Mouse (Mus musculus): Measurements from ENCODE around the gene Agbl4. TPM values are rescaled to one million over a fixed set of nuclear protein-coding genes. Genes with fewer than 3 reads are reported as not detected.

Gene Agbl4
- polyA plus RNA-seq, 1 experiment: not detected

- TF ChIP-seq GATA1 (IDR thresholded peaks at IDR 0.05; ENCODE audit: low read length): no peak
Observed at GRCm38 (mm10) chr4:111136217-111137147, 739.0 kb downstream of the Agbl4 start.

GRCm38 (mm10) chr4:111147748-111148147 lies 750.3 kb downstream of the Agbl4 start:
- no peak for TF ChIP-seq GATA1 (IDR thresholded peaks at IDR 0.05; ENCODE audit: low read length)

- TF ChIP-seq GATA1 (IDR thresholded peaks at IDR 0.05; ENCODE audit: low read length): no peak
Observed at GRCm38 (mm10) chr4:111155859-111156258, 758.4 kb downstream of the Agbl4 start.

GRCm38 (mm10) chr4:111181478-111181877 lies 784.0 kb downstream of the Agbl4 start:
- TF ChIP-seq GATA1 (IDR thresholded peaks at IDR 0.05; ENCODE audit: low read length): no peak

GRCm38 (mm10) chr4:111200100-111200499 lies 802.6 kb downstream of the Agbl4 start:
- no peak for TF ChIP-seq GATA1 (IDR thresholded peaks at IDR 0.05; ENCODE audit: low read length)

- no peak for TF ChIP-seq GATA1 (IDR thresholded peaks at IDR 0.05; ENCODE audit: low read length)
Observed at GRCm38 (mm10) chr4:111215191-111215762, 817.8 kb downstream of the Agbl4 start.

GRCm38 (mm10) chr4:111233849-111234248 lies 836.4 kb downstream of the Agbl4 start:
- no peak for TF ChIP-seq GATA1 (IDR thresholded peaks at IDR 0.05; ENCODE audit: low read length)

GRCm38 (mm10) chr4:111251917-111252316 lies 854.5 kb downstream of the Agbl4 start:
- TF ChIP-seq GATA1 (IDR thresholded peaks at IDR 0.05; ENCODE audit: low read length): no peak

GRCm38 (mm10) chr4:111255499-111255898 lies 858.0 kb downstream of the Agbl4 start:
- TF ChIP-seq GATA1 (IDR thresholded peaks at IDR 0.05; ENCODE audit: low read length): no peak

- TF ChIP-seq GATA1 (IDR thresholded peaks at IDR 0.05; ENCODE audit: low read length): no peak
Observed at GRCm38 (mm10) chr4:111256931-111257330, 859.5 kb downstream of the Agbl4 start.

- TF ChIP-seq GATA1 (IDR thresholded peaks at IDR 0.05; ENCODE audit: low read length): no peak
Observed at GRCm38 (mm10) chr4:111280936-111281335, 883.5 kb downstream of the Agbl4 start.

- TF ChIP-seq GATA1 (IDR thresholded peaks at IDR 0.05; ENCODE audit: low read length): no peak
Observed at GRCm38 (mm10) chr4:111281836-111282235, 884.4 kb downstream of the Agbl4 start.

GRCm38 (mm10) chr4:111284625-111285024 lies 887.2 kb downstream of the Agbl4 start:
- no peak for TF ChIP-seq GATA1 (IDR thresholded peaks at IDR 0.05; ENCODE audit: low read length)

- TF ChIP-seq GATA1 (IDR thresholded peaks at IDR 0.05; ENCODE audit: low read length): no peak
Observed at GRCm38 (mm10) chr4:111294528-111295241, 897.2 kb downstream of the Agbl4 start.

- no peak for TF ChIP-seq GATA1 (IDR thresholded peaks at IDR 0.05; ENCODE audit: low read length)
Observed at GRCm38 (mm10) chr4:111306518-111306917, 909.1 kb downstream of the Agbl4 start.

- TF ChIP-seq GATA1 (IDR thresholded peaks at IDR 0.05; ENCODE audit: low read length): no peak
Observed at GRCm38 (mm10) chr4:111307166-111307565, 909.7 kb downstream of the Agbl4 start.
